Mouse (Mus musculus): ENCODE measurements at regions not wholly inside any gene's neighbourhood (a gene's known extent, or its start where the extent isn't known, plus 50 kb on each side); places are given as distances from the start of the nearest gene placed in this dataset.

DNA sequence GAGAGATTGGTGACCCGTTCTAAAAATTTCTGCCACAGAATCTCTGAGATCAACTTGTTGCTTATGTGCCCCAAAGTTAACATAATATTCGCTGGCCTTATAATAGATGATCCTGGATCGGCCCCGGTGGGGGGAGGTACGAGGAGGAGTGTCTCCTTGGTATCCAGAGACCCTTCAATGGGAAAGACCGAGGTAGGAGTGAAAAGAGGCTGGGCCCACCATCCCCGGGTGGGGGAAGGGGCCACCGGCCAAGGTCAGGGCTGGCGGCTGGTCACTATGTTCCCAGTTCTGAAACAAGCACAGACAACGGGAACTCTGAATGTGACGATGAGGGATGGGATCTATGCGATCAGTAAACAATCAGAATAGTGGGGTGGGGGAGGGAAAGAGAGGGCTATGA is 257.2 kb upstream of the Dio3 start:
- DNase-seq (ENCODE audit: low read depth in 1 of 2, low spot score in 2 of 2), result no peak
- 91% methylated on average over 12 of the region's 12 CpGs for WGBS
- Histone ChIP-seq H3K27me3 (ENCODE audit: control insufficient read depth, insufficient read depth, low read length) (no peaks in the 10 kb centered on the region), H3K4me3 (ENCODE audit: extremely low read depth, insufficient read depth, insufficient read length) (no peak overlapping the region), H3K36me3 (ENCODE audit: control insufficient read depth, insufficient read depth, low read length) (no peaks in the 10 kb centered on the region), H3K27ac (ENCODE audit: insufficient read depth, low read length) (no peak overlapping the region), H3K4me1 (ENCODE audit: control insufficient read depth, insufficient read depth, insufficient read length) (no peaks in the 10 kb centered on the region)
- TF ChIP-seq CTCF (IDR thresholded peaks at IDR 0.05; ENCODE audit: extremely low read depth, insufficient read depth, insufficient read length, insufficient replicate concordance) (no peak), POLR2A (IDR thresholded peaks at IDR 0.05; ENCODE audit: low read depth, low read length) (no peak)

DNA sequence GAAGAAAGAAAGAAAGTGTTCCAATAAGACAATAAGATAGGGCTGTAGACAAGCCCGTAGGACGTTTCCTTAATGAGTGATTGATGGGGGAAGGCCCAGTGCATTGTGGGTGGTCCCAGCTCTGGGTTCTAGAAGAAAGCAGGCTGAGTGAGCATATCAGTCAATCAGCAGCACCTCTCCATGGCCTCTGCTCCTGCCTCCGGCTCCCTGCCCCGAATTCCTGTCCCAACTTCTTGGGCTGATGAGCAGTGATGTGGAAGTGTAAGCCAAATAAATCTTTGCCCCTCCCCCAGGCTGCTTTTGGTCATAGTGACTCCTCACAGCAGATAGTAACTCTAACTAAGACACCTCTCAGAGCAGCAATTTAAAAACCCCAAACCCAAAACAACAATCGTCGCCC is 256.2 kb upstream of the Dio3 start:
- H3K4me3 ChIP-seq (ENCODE audit: extremely low read depth, insufficient read depth, insufficient read length), result no peak overlapping the region
- H3K36me3 ChIP-seq (ENCODE audit: control insufficient read depth, insufficient read depth, low read length), result no peaks in the 10 kb centered on the region
- no peak for DNase-seq (ENCODE audit: low read depth in 1 of 2, low spot score in 2 of 2)
- TF ChIP-seq CTCF (IDR thresholded peaks at IDR 0.05; ENCODE audit: extremely low read depth, insufficient read depth, insufficient read length, insufficient replicate concordance), result no peak
- no peak for TF ChIP-seq POLR2A (IDR thresholded peaks at IDR 0.05; ENCODE audit: low read depth, low read length)
- H3K27me3 ChIP-seq (ENCODE audit: control insufficient read depth, insufficient read depth, low read length), result no peaks in the 10 kb centered on the region
- WGBS, result 82% methylated on average over 6 of the region's 6 CpGs
- no peaks in the 10 kb centered on the region for H3K4me1 ChIP-seq (ENCODE audit: control insufficient read depth, insufficient read depth, insufficient read length)
- H3K27ac ChIP-seq (ENCODE audit: insufficient read depth, low read length), result no peak overlapping the region

DNA sequence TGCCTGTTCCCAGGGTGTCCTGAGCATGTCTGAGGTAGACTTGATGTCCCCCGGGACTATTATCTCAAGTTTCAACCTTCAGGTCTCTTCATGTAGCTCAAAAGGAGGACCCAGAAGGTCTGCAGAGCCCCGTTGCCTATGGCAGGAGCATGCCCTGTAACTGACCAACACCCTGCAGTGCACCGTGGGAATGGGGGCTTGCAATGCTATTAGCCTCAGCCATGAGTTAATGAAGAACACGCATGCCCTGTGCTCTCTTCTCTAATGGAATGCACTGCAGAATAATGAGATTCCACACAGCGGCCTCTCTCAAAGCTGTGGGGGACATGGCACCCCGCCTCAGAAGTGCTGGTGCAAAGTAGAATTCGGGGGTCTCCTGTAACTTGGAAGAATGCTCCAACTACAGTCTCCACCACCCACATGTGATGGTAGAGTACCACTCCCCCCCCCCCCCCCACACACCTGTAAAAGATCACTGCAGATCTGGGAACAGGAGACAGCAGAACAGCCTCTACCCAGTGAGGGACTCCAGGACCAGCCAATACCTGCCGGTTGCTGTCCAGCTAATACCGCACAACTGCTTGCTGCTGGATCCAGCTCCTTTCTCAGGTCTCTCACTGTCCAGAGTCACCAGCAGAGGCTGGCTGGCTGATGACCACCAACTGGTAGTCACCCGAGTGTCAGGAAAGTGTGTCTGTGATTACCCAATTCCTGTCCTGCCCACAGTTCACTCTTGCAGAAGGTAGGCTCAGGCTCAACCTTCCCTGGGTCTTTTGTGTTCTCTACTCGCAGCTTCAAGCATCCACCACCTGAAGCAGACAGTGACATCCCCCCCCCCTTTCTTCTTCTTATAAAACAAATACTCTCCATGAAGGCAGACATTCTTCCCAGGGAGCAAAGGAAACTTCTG is 255.4 kb upstream of the Dio3 start:
- TF ChIP-seq CTCF (IDR thresholded peaks at IDR 0.05; ENCODE audit: extremely low read depth, insufficient read depth, insufficient read length, insufficient replicate concordance) (no peak), POLR2A (IDR thresholded peaks at IDR 0.05; ENCODE audit: low read depth, low read length) (no peak)
- Histone ChIP-seq H3K4me3 (ENCODE audit: extremely low read depth, insufficient read depth, insufficient read length) (no peak overlapping the region), H3K27ac (ENCODE audit: insufficient read depth, low read length) (no peak overlapping the region), H3K36me3 (ENCODE audit: control insufficient read depth, insufficient read depth, low read length) (no peaks in the 10 kb centered on the region), H3K4me1 (ENCODE audit: control insufficient read depth, insufficient read depth, insufficient read length) (no peaks in the 10 kb centered on the region), H3K27me3 (ENCODE audit: control insufficient read depth, insufficient read depth, low read length) (no peaks in the 10 kb centered on the region)
- WGBS, result 79% methylated on average over 11 of the region's 11 CpGs
- DNase-seq (ENCODE audit: low read depth in 1 of 2, low spot score in 2 of 2), result no peak

GRCm38 (mm10) chr12:110024295-110024694 is 254.6 kb upstream of the Dio3 start:
- no peaks in the 10 kb centered on the region for H3K27me3 ChIP-seq (ENCODE audit: control insufficient read depth, insufficient read depth, low read length)
- no peak overlapping the region for H3K27ac ChIP-seq (ENCODE audit: insufficient read depth, low read length)
- TF ChIP-seq POLR2A (IDR thresholded peaks at IDR 0.05; ENCODE audit: low read depth, low read length) (no peak), CTCF (IDR thresholded peaks at IDR 0.05; ENCODE audit: extremely low read depth, insufficient read depth, insufficient read length, insufficient replicate concordance) (no peak)
- no peak overlapping the region for H3K4me3 ChIP-seq (ENCODE audit: extremely low read depth, insufficient read depth, insufficient read length)
- DNase-seq (ENCODE audit: low read depth in 1 of 2, low spot score in 2 of 2), result no peak
- H3K4me1 ChIP-seq (ENCODE audit: control insufficient read depth, insufficient read depth, insufficient read length), result no peaks in the 10 kb centered on the region
- no peaks in the 10 kb centered on the region for H3K36me3 ChIP-seq (ENCODE audit: control insufficient read depth, insufficient read depth, low read length)
- WGBS, result 85% methylated on average over 9 of the region's 9 CpGs

- no peaks in the 10 kb centered on the region for H3K27me3 ChIP-seq (ENCODE audit: control insufficient read depth, insufficient read depth, low read length)
- no peak overlapping the region for H3K27ac ChIP-seq (ENCODE audit: insufficient read depth, low read length)
- H3K4me1 ChIP-seq (ENCODE audit: control insufficient read depth, insufficient read depth, insufficient read length), result no peaks in the 10 kb centered on the region
- DNase-seq (ENCODE audit: low read depth in 1 of 2, low spot score in 2 of 2), result no peak
- no peak overlapping the region for H3K4me3 ChIP-seq (ENCODE audit: extremely low read depth, insufficient read depth, insufficient read length)
- WGBS, result 89% methylated on average over 7 of the region's 7 CpGs
- TF ChIP-seq POLR2A (IDR thresholded peaks at IDR 0.05; ENCODE audit: low read depth, low read length) (no peak), CTCF (IDR thresholded peaks at IDR 0.05; ENCODE audit: extremely low read depth, insufficient read depth, insufficient read length, insufficient replicate concordance) (no peak)
- no peaks in the 10 kb centered on the region for H3K36me3 ChIP-seq (ENCODE audit: control insufficient read depth, insufficient read depth, low read length)
Measured at GRCm38 (mm10) chr12:110025171-110025570, 253.7 kb upstream of the Dio3 start.

DNA sequence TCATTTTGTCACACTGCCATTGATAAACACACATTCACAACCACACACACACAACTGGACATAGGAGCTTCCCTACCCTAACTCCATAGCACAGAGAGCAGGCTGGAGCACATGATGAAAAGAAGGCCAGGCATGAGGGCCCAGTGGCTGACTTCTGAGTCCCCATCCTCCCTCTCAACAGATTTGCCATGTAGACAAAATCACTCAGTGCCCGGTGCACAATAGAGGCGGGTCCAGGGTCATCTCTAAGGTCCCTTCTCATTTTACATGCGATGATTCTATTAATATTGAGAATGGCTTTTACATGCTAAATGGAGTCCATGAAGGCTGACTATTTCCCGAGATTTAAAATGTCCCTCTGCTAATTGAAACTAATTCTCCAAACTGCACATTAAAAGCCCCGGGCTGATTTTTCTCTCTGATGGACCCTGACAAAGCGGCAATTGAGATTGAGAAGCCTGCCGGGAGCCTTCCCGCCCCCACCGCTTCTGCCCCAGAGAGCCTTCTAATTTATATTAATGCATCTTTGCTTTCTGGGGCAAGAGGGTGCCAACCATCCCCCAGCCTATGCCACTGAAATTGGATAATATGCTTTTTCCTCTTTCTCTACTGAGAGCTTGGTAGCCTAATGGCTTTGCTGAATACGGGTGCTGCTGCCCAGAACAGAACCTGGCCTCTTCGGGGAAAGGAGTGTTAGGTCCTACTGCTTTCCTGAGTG is 252.7 kb upstream of the Dio3 start:
- Histone ChIP-seq H3K27me3 (ENCODE audit: control insufficient read depth, insufficient read depth, low read length) (no peaks in the 10 kb centered on the region), H3K36me3 (ENCODE audit: control insufficient read depth, insufficient read depth, low read length) (no peaks in the 10 kb centered on the region), H3K4me3 (ENCODE audit: extremely low read depth, insufficient read depth, insufficient read length) (no peak overlapping the region), H3K4me1 (ENCODE audit: control insufficient read depth, insufficient read depth, insufficient read length) (no peaks in the 10 kb centered on the region), H3K27ac (ENCODE audit: insufficient read depth, low read length) (no peak overlapping the region)
- DNase-seq (ENCODE audit: low read depth in 1 of 2, low spot score in 2 of 2), result peak in 1 of 2 experiments; percentile 1
- 86% methylated on average over 11 of the region's 11 CpGs for WGBS
- TF ChIP-seq POLR2A (IDR thresholded peaks at IDR 0.05; ENCODE audit: low read depth, low read length), result no peak
- no peak for TF ChIP-seq CTCF (IDR thresholded peaks at IDR 0.05; ENCODE audit: extremely low read depth, insufficient read depth, insufficient read length, insufficient replicate concordance)
